ENCODE assay signal across 9 mouse cellular contexts in genomic region chr3:122939215-122939614, GRCm38 (mm10). TPM values are rescaled to one million over a fixed set of nuclear protein-coding genes. Genes with fewer than 3 reads are reported as not detected.
DNase-seq lines count a peak whose midpoint lies in the region; ATAC-seq and TF ChIP-seq lines count a peak whose summit lies in the region.
"Had no signal": no experiment of that assay in that cellular context is flagged by ENCODE, and none has a peak within 500 bp of the region (broad histone marks: within the 10 kb centered on the region; RNA-seq: fewer than 3 reads in every experiment).

No protein-coding gene starts in this region.

- TF ChIP-seq CTCF in kidney, adult 2 months (conservative IDR thresholded peaks at IDR 0.05; ENCODE audit: insufficient read depth, insufficient read length, low read depth, low read length), result no peak
- TF ChIP-seq CTCF in lung, postnatal 0 days (IDR thresholded peaks at IDR 0.05), result peak; percentile 73

- H3K27ac ChIP-seq in kidney, adult 2 months (ENCODE audit: insufficient read depth, low read depth, low read length), result no peak overlapping the region
- H3K27ac ChIP-seq in lung, postnatal 0 days (ENCODE audit: low read length), result no peak overlapping the region
- H3K27ac ChIP-seq in forebrain, embryonic 11.5 days (ENCODE audit: low read depth, low read length), result no peak overlapping the region

- no peak overlapping the region for H3K9ac ChIP-seq in lung, postnatal 0 days (replicated peaks; ENCODE audit: low read depth)
- H3K9ac ChIP-seq in forebrain, embryonic 11.5 days (ENCODE audit: low read length), result no peak overlapping the region

- no peaks in the 10 kb centered on the region for H3K27me3 ChIP-seq in kidney, adult 2 months (replicated peaks; ENCODE audit: control insufficient read depth, insufficient read depth, low read length)
- H3K27me3 ChIP-seq in lung, postnatal 0 days (replicated peaks; ENCODE audit: insufficient read depth, low read length), result no peaks in the 10 kb centered on the region
- no peaks in the 10 kb centered on the region for H3K27me3 ChIP-seq in forebrain, embryonic 11.5 days (ENCODE audit: control insufficient read depth, insufficient read depth, low read length)

- DNase-seq in kidney, adult 2 months, result peak; percentile 39
- no peak for DNase-seq in kidney, adult 8-10 months
- DNase-seq in B cell, adult 2 months, result peak; percentile 40 to 52
- DNase-seq in MN1 (ENCODE audit: low spot score), result peak; percentile 41
- peak; percentile 56 for DNase-seq in gastrocnemius, postnatal 10 days
- peak; percentile 67 for DNase-seq in lung, postnatal 0 days (ENCODE audit: low spot score)
- DNase-seq in forebrain, embryonic 11.5 days (ENCODE audit: low spot score), result no peak
- DNase-seq in adrenal gland, postnatal 25 days, result no peak

- 85% methylated on average over 2 of the region's 2 CpGs for WGBS in kidney, adult 2 months
- WGBS in lung, postnatal 0 days, result 64% methylated on average over 2 of the region's 2 CpGs
- WGBS in forebrain, embryonic 11.5 days, result 85% methylated on average over 2 of the region's 2 CpGs

- no peak for TF ChIP-seq EP300 in lung, postnatal 0 days (IDR thresholded peaks at IDR 0.05)

- no peak overlapping the region for H3K4me2 ChIP-seq in lung, postnatal 0 days (replicated peaks; ENCODE audit: low read depth, low read length)
- no peak overlapping the region for H3K4me2 ChIP-seq in forebrain, embryonic 11.5 days (ENCODE audit: low read depth, low read length, severe bottlenecking)

- no peaks in the 10 kb centered on the region; the same call in 1 of the 2 replicates for H3K4me1 ChIP-seq in kidney, adult 2 months (ENCODE audit: control insufficient read depth, insufficient read depth, low read length)
- H3K4me1 ChIP-seq in lung, postnatal 0 days (ENCODE audit: insufficient read depth, low read depth, low read length), result no peaks in the 10 kb centered on the region
- no peaks in the 10 kb centered on the region for H3K4me1 ChIP-seq in forebrain, embryonic 11.5 days (replicated peaks; ENCODE audit: control insufficient read depth, insufficient read depth, low read length)

- no peak for ATAC-seq in lung, postnatal 0 days
- no peak for ATAC-seq in forebrain, embryonic 11.5 days (replicated peaks; ENCODE audit: low FRiP score)

- H3K9me3 ChIP-seq in lung, postnatal 0 days (ENCODE audit: low read length), result no peaks in the 10 kb centered on the region
- no peaks in the 10 kb centered on the region for H3K9me3 ChIP-seq in forebrain, embryonic 11.5 days (ENCODE audit: control insufficient read depth, low read length)

- no peak for TF ChIP-seq POLR2A in kidney, adult 2 months (IDR thresholded peaks at IDR 0.05; ENCODE audit: low read depth, low read length)

- H3K4me3 ChIP-seq in kidney, adult 2 months (ENCODE audit: insufficient read depth, low read depth, low read length), result no peak overlapping the region
- no peak overlapping the region for H3K4me3 ChIP-seq in lung, postnatal 0 days (ENCODE audit: low read depth, low read length)
- no peak overlapping the region for H3K4me3 ChIP-seq in forebrain, embryonic 11.5 days (ENCODE audit: low read depth, low read length)

- H3K36me3 ChIP-seq in kidney, adult 2 months (ENCODE audit: control insufficient read depth, insufficient read depth, low read length), result peaks cover 4% of the 10 kb centered on the region; the same call in 1 of the 2 replicates
- peaks cover under 1% of the 10 kb centered on the region; the same call in 1 of the 2 replicates for H3K36me3 ChIP-seq in lung, postnatal 0 days (ENCODE audit: insufficient read depth, low read length)
- no peaks in the 10 kb centered on the region for H3K36me3 ChIP-seq in forebrain, embryonic 11.5 days (ENCODE audit: control insufficient read depth, insufficient read depth, low read length)

RNA-seq across cellular contexts. Expression of gene 1810037I17Rik, which starts 15.2 kb away (rescaled TPM):
- 43.3 and 46.3 TPM in 2 replicates for polyA plus RNA-seq in kidney, adult 2 months (2012; rRNA removed)
- total RNA-seq in gastrocnemius, postnatal 10 days (2021), result 10 to 100 TPM; 25.8 to 27.3 TPM
- polyA plus RNA-seq in lung, postnatal 0 days (2015; fragmentation: Nextera tagmentation; extraction: Ambion mirVana), result 162 TPM in 2 replicates
- polyA plus RNA-seq in forebrain, embryonic 11.5 days (2014; fragmentation: Nextera tagmentation; extraction: Ambion mirVana), result 88.0 and 95.6 TPM in 2 replicates
- total RNA-seq in adrenal gland, postnatal 25 days (2021), result 42.8 and 52.2 TPM in 2 replicates

RNA-seq across cellular contexts. Expression of gene Gm10959, which starts 20.1 kb away (rescaled TPM):
- polyA plus RNA-seq in kidney, adult 2 months (2012; rRNA removed), result not detected in 2 replicates
- not detected for total RNA-seq in gastrocnemius, postnatal 10 days (2021)
- polyA plus RNA-seq in lung, postnatal 0 days (2015; fragmentation: Nextera tagmentation; extraction: Ambion mirVana), result not detected in 2 replicates
- not detected in 2 replicates for polyA plus RNA-seq in forebrain, embryonic 11.5 days (2014; fragmentation: Nextera tagmentation; extraction: Ambion mirVana)
- not detected in 2 replicates for total RNA-seq in adrenal gland, postnatal 25 days (2021)
- polyA plus RNA-seq: large intestine, adult 2 months had no signal

RNA-seq across cellular contexts. Expression of gene Fabp2, which starts 44.3 kb away (rescaled TPM):
- polyA plus RNA-seq in kidney, adult 2 months (2012; rRNA removed), result not detected in 2 replicates
- total RNA-seq in gastrocnemius, postnatal 10 days (2021), result not detected
- 0.12 TPM in 1 of 2 replicates, not detected in the other for polyA plus RNA-seq in lung, postnatal 0 days (2015; fragmentation: Nextera tagmentation; extraction: Ambion mirVana)
- polyA plus RNA-seq in forebrain, embryonic 11.5 days (2014; fragmentation: Nextera tagmentation; extraction: Ambion mirVana), result not detected in 2 replicates
- 1.00 TPM in 1 of 2 replicates, not detected in the other for total RNA-seq in adrenal gland, postnatal 25 days (2021)

RNA-seq across cellular contexts. Expression of gene Usp53, which starts 45.1 kb away (rescaled TPM):
- 4.4 TPM in 2 replicates for polyA plus RNA-seq in kidney, adult 2 months (2012; rRNA removed)
- 10 to 100 TPM in 1 of 2 experiments, 1 to 10 TPM in 1; 9.6 to 12.1 TPM for total RNA-seq in gastrocnemius, postnatal 10 days (2021)
- polyA plus RNA-seq in lung, postnatal 0 days (2015; fragmentation: Nextera tagmentation; extraction: Ambion mirVana), result 9.6 and 10.1 TPM in 2 replicates
- 4.8 and 6.0 TPM in 2 replicates for polyA plus RNA-seq in forebrain, embryonic 11.5 days (2014; fragmentation: Nextera tagmentation; extraction: Ambion mirVana)
- total RNA-seq in adrenal gland, postnatal 25 days (2021), result 30.5 and 40.3 TPM in 2 replicates

Comparison
In these comparisons a context has a peak if more than half of its experiments do, and no peak if none do; other contexts are left out.
1. DNase-seq: peak in kidney, adult 2 months (single experiment), B cell, adult 2 months (2 of 2), MN1 (single experiment), gastrocnemius, postnatal 10 days (single experiment) and lung, postnatal 0 days (single experiment); none in kidney, adult 8-10 months (0 of 2), forebrain, embryonic 11.5 days (single experiment) and adrenal gland, postnatal 25 days (single experiment).